Mouse (Mus musculus) cerebellum, adult 8-10 months (tissue): ENCODE results near the gene Tle2.

Experiments
- DNase-seq: peaks from one replicate; pipeline ENCODE4 v3.0.0; 2022

Tle2 gene

GRCm38 (mm10) chr10:81605974-81606751 lies 31.8 kb downstream of the Tle2 start, which contains the start of gene BC025920:
Gene BC025920 (plus strand): TSS chr10:81606270.
- DNase-seq: peak; percentile 93

DNA sequence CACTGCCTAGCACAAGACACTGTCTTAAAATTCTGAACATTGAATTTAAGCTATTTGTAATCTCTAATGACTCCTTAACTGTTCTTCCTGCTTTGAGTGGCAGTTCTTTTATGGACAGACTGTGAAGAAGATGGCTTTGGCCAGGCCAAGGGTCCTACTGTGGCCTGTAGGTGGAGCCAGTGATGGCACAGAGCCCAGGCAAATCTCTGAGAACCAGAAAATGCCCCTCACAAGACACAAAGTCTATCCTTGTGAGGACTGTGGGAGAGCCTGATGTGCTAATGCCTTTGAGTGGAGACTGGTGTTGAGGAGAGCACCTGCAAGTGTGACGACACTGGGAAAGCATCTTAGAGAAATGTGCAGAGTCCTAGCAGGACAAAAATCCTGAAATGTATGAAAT lies 33.9 kb downstream of the Tle2 start:
- no peak for DNase-seq

DNA sequence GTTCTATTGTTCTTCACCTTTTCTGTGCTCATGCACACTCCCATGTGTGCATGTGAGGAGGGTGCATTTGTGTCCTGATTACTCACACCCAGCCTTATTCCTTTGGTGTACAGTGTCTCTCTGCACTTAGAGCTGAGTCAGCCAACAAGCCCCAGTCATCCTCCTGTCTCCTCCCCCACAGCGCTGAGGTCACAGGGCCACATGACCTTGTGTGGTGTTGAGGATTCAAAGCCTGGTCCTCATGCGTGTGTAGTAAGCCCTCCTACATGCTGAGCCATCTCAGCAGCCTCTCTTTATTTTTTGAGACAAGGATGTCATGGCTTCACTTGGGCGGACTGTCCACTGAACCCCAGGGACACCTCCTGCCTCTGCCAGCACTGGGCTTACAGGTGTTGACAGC lies 38.4 kb downstream of the Tle2 start:
- DNase-seq: no peak

DNA sequence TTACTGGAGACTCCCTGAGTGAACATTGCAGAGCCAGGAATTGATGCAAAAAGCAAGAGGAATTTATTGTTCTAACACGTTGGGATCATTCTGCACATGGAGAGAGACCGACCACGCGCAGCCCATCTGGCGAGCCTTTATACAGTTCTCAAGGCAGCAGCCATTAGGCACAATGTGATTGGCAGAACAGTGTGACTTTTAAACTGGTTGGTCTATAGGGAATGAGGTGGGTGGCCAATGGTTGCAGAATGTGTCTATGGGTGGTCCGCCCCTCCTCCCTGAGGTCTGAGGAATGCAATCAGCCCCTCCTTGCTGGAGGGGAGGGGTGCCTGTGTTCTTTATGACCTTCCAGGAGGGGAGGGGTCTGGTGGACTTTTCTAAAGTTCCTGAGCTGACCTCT lies 41.1 kb downstream of the Tle2 start:
- no peak for DNase-seq

- DNase-seq: no peak
Observed at GRCm38 (mm10) chr10:81619976-81620375, 45.6 kb downstream of the Tle2 start.

- no peak for DNase-seq
Observed at GRCm38 (mm10) chr10:81620786-81621185, 46.4 kb downstream of the Tle2 start.

DNA sequence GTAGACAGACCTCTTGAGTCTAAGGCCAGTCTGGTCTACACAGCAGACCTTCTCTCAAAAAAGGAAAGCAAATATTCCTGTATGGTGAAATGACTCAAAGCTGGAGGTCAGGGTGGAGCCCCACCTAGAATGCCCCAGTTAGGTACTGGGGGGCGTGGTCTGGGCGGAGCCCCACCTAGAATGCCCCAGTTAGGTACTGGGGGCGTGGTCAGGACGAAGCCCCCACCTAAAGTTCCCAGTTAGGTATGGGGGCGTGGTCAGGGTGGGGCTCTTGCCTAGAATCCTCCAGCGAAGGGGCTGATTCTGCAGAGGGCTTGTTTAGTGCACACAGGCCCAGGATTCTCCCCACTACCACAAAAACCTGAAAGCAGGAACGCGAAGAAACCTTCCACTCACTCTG lies 49.1 kb downstream of the Tle2 start:
- DNase-seq: no peak

DNA sequence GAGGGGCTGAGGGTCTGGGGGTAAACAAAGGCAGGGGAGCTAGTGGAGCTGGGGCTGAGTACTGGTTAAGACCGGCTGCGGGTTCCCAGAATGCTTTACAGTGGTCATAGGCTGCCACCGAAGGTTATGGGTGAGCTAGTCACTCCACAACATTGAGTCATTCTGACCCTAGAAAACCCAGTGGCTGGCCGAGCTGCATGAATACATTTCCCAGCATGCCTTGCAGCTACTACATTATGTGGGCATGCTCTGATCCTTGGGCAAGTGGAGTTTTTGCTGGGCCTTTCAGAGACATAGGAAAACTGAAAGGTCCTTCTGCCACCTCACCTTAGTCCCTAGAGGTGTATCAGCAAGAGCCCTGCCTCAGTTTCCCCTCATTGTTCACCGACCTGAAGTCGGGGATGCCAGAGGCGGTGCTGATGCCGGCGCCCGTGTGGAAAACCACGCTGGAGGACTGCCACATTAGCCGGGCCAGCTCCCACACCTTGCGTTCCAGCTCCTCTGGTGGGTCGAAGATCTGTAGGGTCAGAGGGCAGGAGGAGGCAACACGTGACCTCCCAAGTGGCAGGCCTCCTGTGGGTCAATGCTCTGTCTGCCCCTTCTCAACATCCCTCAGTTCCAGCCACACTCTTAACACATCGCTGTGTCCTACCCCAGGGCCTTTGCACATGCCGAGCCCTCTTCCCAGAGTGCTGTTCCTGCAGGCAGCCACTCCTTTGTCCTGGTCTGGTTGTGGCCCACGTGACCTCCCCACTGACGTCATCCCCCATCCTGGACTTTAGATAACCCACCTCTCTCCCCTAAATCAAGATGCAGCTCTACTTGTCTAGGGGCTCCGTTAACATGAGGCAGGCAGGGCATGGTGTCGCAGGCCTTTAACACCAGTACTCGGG lies 52.0 kb downstream of the Tle2 start:
- no peak for DNase-seq

- peak; percentile 93 for DNase-seq
Observed at GRCm38 (mm10) chr10:81626994-81627835, 52.9 kb downstream of the Tle2 start, which contains the start of gene Sirt6. Gene Sirt6 (minus strand): TSS chr10:81627797.

DNA sequence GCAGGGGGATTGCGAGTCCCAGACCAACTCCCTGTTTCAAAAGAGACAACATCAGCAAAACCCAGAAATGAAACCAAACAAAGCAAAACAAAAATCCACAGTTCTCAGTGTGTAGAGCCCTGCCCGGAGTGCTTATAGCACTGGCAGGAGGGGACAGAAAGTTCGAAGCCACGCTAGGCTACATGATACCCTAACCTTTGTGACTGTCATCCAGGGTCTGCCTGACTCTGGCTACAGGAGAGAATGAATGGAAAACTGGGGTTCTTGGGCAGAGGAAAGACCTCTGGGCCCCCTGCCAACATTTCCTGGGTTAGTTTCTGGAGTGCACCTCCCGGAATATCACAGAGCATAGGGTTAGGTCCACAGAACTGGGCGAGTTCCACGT lies 53.5 kb downstream of the Tle2 start:
- DNase-seq: peak; percentile 56

DNA sequence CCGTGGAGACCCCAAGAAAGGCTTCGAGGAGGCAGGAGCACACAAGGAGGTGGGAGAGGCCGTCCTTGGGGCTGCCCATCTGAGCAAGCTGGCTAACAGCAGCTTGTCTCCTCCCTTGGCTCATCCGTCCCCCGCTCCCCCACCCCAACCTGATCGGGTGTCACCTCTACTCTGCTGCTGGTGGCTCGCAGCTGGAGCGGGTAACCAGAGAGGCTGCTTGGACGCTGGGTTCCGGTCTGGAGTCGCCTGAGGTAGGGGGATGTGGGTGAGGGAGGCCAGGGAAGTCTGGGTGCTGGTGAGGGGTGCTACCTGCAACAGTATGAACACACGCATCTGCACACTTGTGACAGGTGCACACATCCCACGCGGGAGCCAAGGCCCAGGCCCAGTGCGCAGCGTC lies 54.0 kb downstream of the Tle2 start, which contains the start of gene Ankrd24:
Ankrd24 (plus strand) TSS at position 151 of the 400 bp plus-strand sequence.
- DNase-seq: no peak

GRCm38 (mm10) chr10:81633253-81634099 lies 59.1 kb downstream of the Tle2 start:
- peak; percentile 74 for DNase-seq

DNA sequence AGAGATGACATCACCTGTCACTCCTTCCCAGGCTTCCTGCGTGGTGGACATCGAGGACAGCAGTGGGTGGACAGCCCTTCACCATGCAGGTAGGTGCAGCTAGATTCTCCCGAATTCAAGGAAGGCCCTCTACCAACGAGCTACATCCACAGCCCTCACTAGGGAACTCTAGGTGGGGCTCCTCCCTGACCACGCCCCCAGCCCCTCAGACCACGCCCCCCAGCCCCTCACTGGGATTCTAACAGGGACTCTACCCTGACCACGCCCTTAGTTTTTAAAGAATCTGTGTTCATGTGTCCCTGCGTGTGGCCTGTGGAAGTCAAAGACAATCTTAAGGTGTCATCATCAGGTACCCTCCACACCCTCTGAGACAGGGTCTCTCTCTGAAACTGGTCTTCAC lies 62.0 kb downstream of the Tle2 start:
- no peak for DNase-seq

DNA sequence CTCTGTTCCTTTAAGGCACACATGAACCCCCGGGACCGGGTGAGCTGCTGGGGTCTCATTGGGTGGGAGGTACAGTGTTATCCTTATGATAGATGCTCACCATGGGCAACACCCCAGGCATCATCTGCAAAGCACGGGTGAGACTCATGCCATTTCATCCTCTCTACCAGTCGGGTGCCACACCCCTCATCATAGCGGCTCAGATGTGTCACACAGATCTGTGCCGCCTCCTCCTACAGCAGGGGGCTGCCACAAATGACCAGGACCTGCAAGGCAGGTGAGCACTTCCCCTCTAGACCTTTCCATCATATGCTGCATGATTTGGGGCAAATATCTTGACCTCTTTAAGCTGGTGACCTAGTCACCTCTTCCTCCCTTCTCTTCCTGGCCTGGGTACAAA lies 63.7 kb downstream of the Tle2 start:
- no peak for DNase-seq
